Comparison of ENCODE assay signal across 24 mouse cellular contexts in genomic region chr2:122374012-122374411, GRCm38 (mm10). TPM values are rescaled to one million over a fixed set of nuclear protein-coding genes. Genes with fewer than 3 reads are reported as not detected.
A peak's percentile ranks its signal among the peaks of the same experiment; 100 is the strongest.
DNase-seq lines count a peak whose midpoint lies in the region; ATAC-seq and TF ChIP-seq lines count a peak whose summit lies in the region.
"Had no signal": no experiment of that assay in that cellular context is flagged by ENCODE, and none has a peak within 500 bp of the region (broad histone marks: within the 10 kb centered on the region; RNA-seq: fewer than 3 reads in every experiment).

No protein-coding gene starts in this region.

- dilution Hi-C loops in CH12.LX (cut with MboI; ENCODE audit: extremely low pct_ligation_motif_present, extremely low pct_unique_long_range_greater_than_20kb, low sequenced_read_pairs) = no loop called here

- in situ Hi-C loops in CH12.LX (cut with MboI; ENCODE audit: low pct_ligation_motif_present, low pct_unique_long_range_greater_than_20kb, low sequenced_read_pairs) = no loop called here

- H3K27ac ChIP-seq in lung, embryonic 14.5 days (ENCODE audit: low read depth) = no peak overlapping the region
- no peak overlapping the region for H3K27ac ChIP-seq in CH12.LX (ENCODE audit: insufficient read depth, low read depth)
- H3K27ac ChIP-seq: heart, embryonic 13.5 days; neural tube, embryonic 12.5 days had no signal

- H3K9me3 ChIP-seq in lung, embryonic 14.5 days (ENCODE audit: low read depth, low read length) = no peaks in the 10 kb centered on the region
- no peaks in the 10 kb centered on the region for H3K9me3 ChIP-seq in CH12.LX (replicated peaks; ENCODE audit: low read length)
- H3K9me3 ChIP-seq: embryonic facial prominence, embryonic 15.5 days; heart, embryonic 13.5 days; neural tube, embryonic 12.5 days had no signal

- WGBS in lung, embryonic 14.5 days = 71% methylated on average over 5 of the region's 5 CpGs
- 78% methylated on average over 5 of the region's 5 CpGs for WGBS in lung, adult 2 months

- no peaks in the 10 kb centered on the region for H3K4me1 ChIP-seq in lung, embryonic 14.5 days (ENCODE audit: insufficient read depth)
- H3K4me1 ChIP-seq in lung, adult 2 months (ENCODE audit: control insufficient read depth, insufficient read depth, low read length) = peaks cover 2% of the 10 kb centered on the region; the same call in 1 of the 2 replicates
- H3K4me1 ChIP-seq in CH12.LX (ENCODE audit: control insufficient read depth in 1 of 2, insufficient read depth in 2 of 2) = peaks cover 11 to 26% of the 10 kb centered on the region in 2 experiments

- no peak overlapping the region for H3K4me2 ChIP-seq in lung, embryonic 14.5 days
- H3K4me2 ChIP-seq in CH12.LX (ENCODE audit: insufficient read depth, low read depth, poor library complexity, severe bottlenecking) = 0 out of 2 replicates have a peak overlapping the region, but pooled peaks have one; percentile 27

- H3K79me2 ChIP-seq in CH12.LX (replicated peaks; ENCODE audit: control insufficient read depth, extremely low read depth, insufficient read depth, poor library complexity, severe bottlenecking) = no peaks in the 10 kb centered on the region

- no peak for TF ChIP-seq RAD21 in CH12.LX (IDR thresholded peaks at IDR 0.05; ENCODE audit: low read depth, low read length)

- TF ChIP-seq POLR2A in lung, adult 2 months (IDR thresholded peaks at IDR 0.05; ENCODE audit: borderline replicate concordance, extremely low read depth, low read depth, low read length) = no peak
- TF ChIP-seq POLR2A in CH12.LX (IDR thresholded peaks at IDR 0.05; ENCODE audit: low read depth, low read length) = no peak

- no peaks in the 10 kb centered on the region for H3K36me3 ChIP-seq in lung, embryonic 14.5 days (ENCODE audit: insufficient read depth)
- H3K36me3 ChIP-seq in CH12.LX (replicated peaks in 1 of 2; ENCODE audit: control insufficient read depth in 1 of 2, insufficient read depth in 1 of 2, low read length in 1 of 2) = no peaks in the 10 kb centered on the region
- H3K36me3 ChIP-seq in splenic B cell, adult 2 months (ENCODE audit: control insufficient read depth, insufficient read depth, low read length, poor library complexity, severe bottlenecking) = no peaks in the 10 kb centered on the region
- H3K36me3 ChIP-seq: embryonic facial prominence, embryonic 15.5 days; heart, embryonic 13.5 days; neural tube, embryonic 12.5 days had no signal

- H3K4me3 ChIP-seq in lung, embryonic 14.5 days (ENCODE audit: low read depth, low read length) = no peak overlapping the region
- no peak overlapping the region for H3K4me3 ChIP-seq in lung, adult 2 months (replicated peaks; ENCODE audit: extremely low read depth, low read depth, low read length)
- H3K4me3 ChIP-seq in CH12.LX (replicated peaks in 1 of 3; ENCODE audit: low read depth in 2 of 3, low read length in 2 of 3, poor library complexity in 1 of 3) = no peak overlapping the region

- ATAC-seq in lung, embryonic 14.5 days (ENCODE audit: insufficient read depth) = no peak
- ATAC-seq in monocyte, adult 5-6 weeks (replicated peaks; ENCODE audit: insufficient number of reproducible peaks, low FRiP score, low TSS enrichment, poor library complexity, severe bottlenecking) = no peak
- ATAC-seq: inflammation-experienced regulatory T-cells, adult 6 months had no signal

- peak; percentile 23 for DNase-seq in embryo, embryonic 10.5 days (ENCODE audit: low spot score)
- DNase-seq in embryo, embryonic 11 days = no peak
- DNase-seq in lung, embryonic 14.5 days = peak; percentile 5
- no peak for DNase-seq in lung, adult 2 months
- DNase-seq in CH12.LX (ENCODE audit: extremely low read depth) = peak; percentile 52
- DNase-seq in splenic B cell, adult 2 months (ENCODE audit: low read depth, low spot score) = peak; percentile 29
- DNase-seq: adrenal gland, postnatal 14 days; gastrocnemius, adult 2 months; heart, postnatal 4 days; kidney, adult 8-10 months; kidney, postnatal 25 days; lung, adult 18-20 months; lung, postnatal 36 days; right cerebral cortex, postnatal 25 days; thymus, adult 2 months had no signal

- no peaks in the 10 kb centered on the region for H3K27me3 ChIP-seq in lung, embryonic 14.5 days (ENCODE audit: insufficient read depth, low read length)
- peaks cover 2% of the 10 kb centered on the region for H3K27me3 ChIP-seq in CH12.LX (replicated peaks)
- H3K27me3 ChIP-seq in splenic B cell, adult 2 months (ENCODE audit: control insufficient read depth, insufficient read depth, low read length, poor library complexity, severe bottlenecking) = no peaks in the 10 kb centered on the region
- H3K27me3 ChIP-seq: embryonic facial prominence, embryonic 15.5 days; neural tube, embryonic 12.5 days had no signal

- no peak for TF ChIP-seq CTCF in lung, embryonic 14.5 days (IDR thresholded peaks at IDR 0.05; ENCODE audit: low read depth)
- TF ChIP-seq CTCF in lung, adult 2 months (IDR thresholded peaks at IDR 0.05; ENCODE audit: insufficient read depth, low read length) = no peak
- TF ChIP-seq CTCF in CH12.LX (conservative IDR thresholded peaks at IDR 0.05 in 1 of 2, IDR thresholded peaks at IDR 0.05 in 1 of 2; ENCODE audit: low read depth in 2 of 2, low read length in 2 of 2) = no peak

- no peak overlapping the region for H3K9ac ChIP-seq in lung, embryonic 14.5 days
- no peak overlapping the region for H3K9ac ChIP-seq in CH12.LX (ENCODE audit: insufficient read depth, low read depth)
- H3K9ac ChIP-seq: embryonic facial prominence, embryonic 15.5 days had no signal

- TF ChIP-seq EP300 in CH12.LX (IDR thresholded peaks at IDR 0.05; ENCODE audit: low read length) = no peak

TF ChIP-seq in CH12.LX, 34 proteins besides CTCF, POLR2A, EP300 and RAD21:
- TF ChIP-seq MEF2A (IDR thresholded peaks at IDR 0.05; ENCODE audit: borderline replicate concordance, low read depth, low read length) = peak; percentile 49; the same call in 1 of the 2 replicates
- no peak for TF ChIP-seq ZKSCAN1 (IDR thresholded peaks at IDR 0.05; ENCODE audit: borderline replicate concordance, low read depth, low read length)

RNA-seq across cellular contexts. Expression of gene Shf, which starts 5.0 kb away (rescaled TPM):
- polyA plus RNA-seq in lung, embryonic 14.5 days (2014; fragmentation: Nextera tagmentation; extraction: Ambion mirVana) = 3.7 and 5.1 TPM in 2 replicates
- 4.5 and 6.4 TPM in 2 replicates for polyA plus RNA-seq in lung, adult 2 months (2012; rRNA removed)
- total RNA-seq in CH12.LX (2012; rRNA removed) (2.1 and 2.7 TPM in 2 replicates), CH12.LX (2014; rRNA removed) (0.49 and 1.2 TPM in 2 replicates)
- polyA plus RNA-seq in CH12.LX (2012; ENCODE audit: insufficient read length, low read depth) = 2.0 and 2.1 TPM in 2 replicates
- total RNA-seq in monocyte, adult 5-6 weeks (2017) = 0.78 to 3.5 TPM (median 1.3 TPM) in 3 replicates

RNA-seq across cellular contexts. Expression of gene Slc28a2, which starts 52.3 kb away (rescaled TPM):
- 0.12 and 0.26 TPM in 2 replicates for polyA plus RNA-seq in lung, embryonic 14.5 days (2014; fragmentation: Nextera tagmentation; extraction: Ambion mirVana)
- 1.5 and 2.7 TPM in 2 replicates for polyA plus RNA-seq in lung, adult 2 months (2012; rRNA removed)
- total RNA-seq in CH12.LX (2012; rRNA removed) (15.9 and 16.3 TPM in 2 replicates), CH12.LX (2014; rRNA removed) (30.3 and 32.0 TPM in 2 replicates)
- polyA plus RNA-seq in CH12.LX (2012; ENCODE audit: insufficient read length, low read depth) = 28.3 and 31.4 TPM in 2 replicates
- 49.1 to 75.5 TPM (median 56.6 TPM) in 3 replicates for total RNA-seq in monocyte, adult 5-6 weeks (2017)
- total RNA-seq: midbrain, postnatal 0 days had no signal
- polyA plus RNA-seq: limb, embryonic 11.5 days had no signal

RNA-seq across cellular contexts. Expression of gene Duox1, which starts 58.5 kb away (rescaled TPM):
- polyA plus RNA-seq in lung, embryonic 14.5 days (2014; fragmentation: Nextera tagmentation; extraction: Ambion mirVana) = not detected in 2 replicates
- polyA plus RNA-seq in lung, adult 2 months (2012; rRNA removed) = 2.7 TPM in 1 of 2 replicates, not detected in the other
- total RNA-seq in CH12.LX (2012; rRNA removed) (not detected in 2 replicates), CH12.LX (2014; rRNA removed) (not detected in 2 replicates)
- not detected in 2 replicates for polyA plus RNA-seq in CH12.LX (2012; ENCODE audit: insufficient read length, low read depth)
- total RNA-seq in monocyte, adult 5-6 weeks (2017) = not detected in 3 replicates
- total RNA-seq: adrenal gland, postnatal 14 days; granulocyte monocyte progenitor cell, adult 5-6 weeks; heart, postnatal 4 days; megakaryocyte-erythroid progenitor cell, adult 5-6 weeks had no signal
- polyA plus RNA-seq: heart, embryonic 13.5 days; inflammation-experienced regulatory T-cells, adult 6 months had no signal

Comparison
In these comparisons a context has a peak if more than half of its experiments do, and no peak if none do; other contexts are left out.
1. DNase-seq: peak in embryo, embryonic 10.5 days (single experiment), lung, embryonic 14.5 days (single experiment), CH12.LX (single experiment) and splenic B cell, adult 2 months (single experiment); none in embryo, embryonic 11 days (single experiment) and lung, adult 2 months (single experiment).